Mouse (Mus musculus) cerebellum, adult 2 months (tissue): ENCODE data around the gene Ugt1a6a.

ENCODE experiments used
- CTCF ChIP-seq: fragments of 200-500 bp; IDR thresholded peaks from 2 replicates; pipeline ENCODE4 v1.5.1; 2011; ENCODE audit warnings: low read depth, mild to moderate bottlenecking, control low read depth, low read length, moderate library complexity, borderline replicate concordance; ENCODE audit not compliant: insufficient read depth
- POLR2A ChIP-seq: fragments of 200-500 bp; IDR thresholded peaks from 2 replicates; pipeline ENCODE4 v1.6.1; 2011; ENCODE audit warnings: low read length, control low read depth, borderline replicate concordance; ENCODE audit not compliant: insufficient read depth

- no peak for TF ChIP-seq CTCF
- no peak for TF ChIP-seq POLR2A
Measured at GRCm38 (mm10) chr1:88227482-88227881, 92.9 kb downstream of the Ugt1a6a start.
